Mouse (Mus musculus) forebrain, embryonic 14.5 days (tissue): Measurements from ENCODE around the gene Aldh3b1. TPM values are rescaled to one million over a fixed set of nuclear protein-coding genes. Genes with fewer than 3 reads are reported as not detected.
"Not testable (repeated sequence)": the region's sequence is repeated elsewhere in the genome, so short reads cannot be mapped to it uniquely, and the experiment has no call there.

ENCODE experiments used
- ATAC-seq: fragments of 200-750 bp; cut with Nextera tagmentation; 2 replicates; pipeline ENCODE4 v1.8.0; 2017; ENCODE audit warnings: mild to moderate bottlenecking, moderate library complexity
- DNase-seq: peaks from one replicate; pipeline ENCODE4 v3.0.0-alpha.2; 2015; ENCODE audit warnings: low spot score
- H3K27ac ChIP-seq: fragments of 300-500 bp; sonication (generic); 2 replicates; pipeline ENCODE4 v1.5.1; 2014; ENCODE audit warnings: low read depth, mild to moderate bottlenecking, control low read depth, low read length, moderate library complexity
- H3K27me3 ChIP-seq: fragments of 300-500 bp; sonication (generic); replicated peaks from 2 replicates; pipeline ENCODE4 v1.6.1; 2014; ENCODE audit warnings: low read length, control low read depth, mixed read lengths; ENCODE audit not compliant: control insufficient read depth, insufficient read depth
- H3K36me3 ChIP-seq: fragments of 300-500 bp; sonication (generic); 2 replicates; pipeline ENCODE4 v1.6.1; 2014; ENCODE audit warnings: low read length, control low read depth; ENCODE audit not compliant: control insufficient read depth, insufficient read depth
- H3K4me1 ChIP-seq: fragments of 300-500 bp; sonication (generic); 2 replicates; pipeline ENCODE4 v1.6.1; 2014; ENCODE audit warnings: antibody characterized with exemption, low read length, control low read depth; ENCODE audit not compliant: control insufficient read depth, insufficient read depth
- H3K4me2 ChIP-seq: fragments of 300-500 bp; sonication (generic); 2 replicates; pipeline ENCODE4 v1.6.1; 2014; ENCODE audit warnings: mild to moderate bottlenecking, control low read depth, low read length
- H3K4me3 ChIP-seq: fragments of 300-500 bp; sonication (generic); 2 replicates; pipeline ENCODE4 v1.5.1; 2014; ENCODE audit warnings: low read depth, low read length, control low read depth
- H3K9ac ChIP-seq: fragments of 300-500 bp; sonication (generic); 2 replicates; pipeline ENCODE4 v1.6.1; 2014; ENCODE audit warnings: mild to moderate bottlenecking, low read length, control low read depth, moderate library complexity
- H3K9me3 ChIP-seq: fragments of 300-500 bp; sonication (generic); replicated peaks from 2 replicates; pipeline ENCODE4 v1.6.1; 2016; ENCODE audit warnings: low read length, control low read depth, mixed read lengths; ENCODE audit not compliant: control insufficient read depth
- WGBS: fragments of 180-500 bp; shearing (Covaris S2); extraction: QIAGEN DNeasy Blood & Tissue Kit; methylation state at CpG from one replicate; pipeline ENCODE4 v1.1.7; 2014; 5-methylcytosine and 5-hydroxymethylcytosine counted together
- polyA plus RNA-seq: library from polyadenylated mRNA; unstranded; fragments of >200 nt; fragmentation: Nextera tagmentation; extraction: Ambion mirVana; gene quantifications from 2 replicates; pipeline ENCODE4 v1.2.1, GENCODE M21; 2014

Aldh3b1 gene
- polyA plus RNA-seq, 1 experiment from 2014 or later: 2.0 TPM

DNA sequence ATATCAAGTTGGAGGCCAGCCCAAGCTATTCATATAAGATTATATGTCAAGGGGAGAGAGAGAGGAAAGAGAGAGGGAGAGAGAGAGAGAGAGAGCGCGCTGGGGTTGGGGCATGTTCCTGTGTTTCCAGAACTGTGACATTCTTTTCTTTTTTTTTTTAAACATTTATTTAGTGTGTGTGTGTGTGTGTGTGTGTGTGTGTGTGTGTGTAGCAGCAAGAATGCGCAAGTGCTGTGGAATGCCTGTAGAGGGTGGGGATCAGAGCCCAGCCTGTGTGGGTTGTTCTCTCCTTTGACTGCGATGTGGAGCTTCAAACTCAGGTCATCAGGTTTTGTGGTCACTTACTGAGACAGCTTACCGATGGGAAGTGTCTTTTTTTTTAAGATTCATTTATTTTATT, 30.6 kb upstream of the Aldh3b1 start:
- Histone ChIP-seq H3K4me3 (no peak overlapping the region), H3K27ac (no peak overlapping the region), H3K27me3 (no peaks in the 10 kb centered on the region), H3K4me2 (no peak overlapping the region), H3K9ac (no peak overlapping the region), H3K9me3 (no peaks in the 10 kb centered on the region), H3K36me3 (no peaks in the 10 kb centered on the region), H3K4me1 (no peaks in the 10 kb centered on the region)
- DNase-seq: no peak
- 78% methylated on average over 5 of the region's 5 CpGs for WGBS
- ATAC-seq: no peak

DNA sequence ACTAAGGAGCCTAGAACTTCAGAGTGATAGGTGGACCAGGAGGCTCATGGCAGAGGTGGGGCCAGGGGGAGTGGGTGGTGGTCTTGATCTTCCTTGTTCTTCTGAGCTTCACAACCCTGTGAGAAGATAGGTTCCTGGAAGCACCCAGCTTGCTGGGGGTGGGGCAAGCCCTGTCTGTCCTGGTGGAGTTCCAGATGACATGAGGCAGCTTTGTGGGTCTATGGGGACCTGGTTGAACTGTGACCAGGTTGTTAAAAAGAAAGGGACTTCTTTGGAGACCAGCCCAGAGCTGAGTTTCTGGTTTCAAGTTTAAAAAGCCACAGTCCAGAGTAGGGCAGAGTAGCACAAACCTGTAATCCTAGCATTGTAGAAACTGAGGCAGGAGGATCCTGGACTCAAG, 29.4 kb upstream of the Aldh3b1 start:
- no peak overlapping the region for H3K27ac ChIP-seq
- no peaks in the 10 kb centered on the region for H3K4me1 ChIP-seq
- no peak overlapping the region for H3K4me2 ChIP-seq
- DNase-seq (no peak), ATAC-seq (no peak)
- H3K4me3 ChIP-seq: no peak overlapping the region
- H3K9ac ChIP-seq: no peak overlapping the region
- H3K27me3 ChIP-seq: no peaks in the 10 kb centered on the region
- H3K9me3 ChIP-seq: no peaks in the 10 kb centered on the region
- H3K36me3 ChIP-seq: no peaks in the 10 kb centered on the region

DNA sequence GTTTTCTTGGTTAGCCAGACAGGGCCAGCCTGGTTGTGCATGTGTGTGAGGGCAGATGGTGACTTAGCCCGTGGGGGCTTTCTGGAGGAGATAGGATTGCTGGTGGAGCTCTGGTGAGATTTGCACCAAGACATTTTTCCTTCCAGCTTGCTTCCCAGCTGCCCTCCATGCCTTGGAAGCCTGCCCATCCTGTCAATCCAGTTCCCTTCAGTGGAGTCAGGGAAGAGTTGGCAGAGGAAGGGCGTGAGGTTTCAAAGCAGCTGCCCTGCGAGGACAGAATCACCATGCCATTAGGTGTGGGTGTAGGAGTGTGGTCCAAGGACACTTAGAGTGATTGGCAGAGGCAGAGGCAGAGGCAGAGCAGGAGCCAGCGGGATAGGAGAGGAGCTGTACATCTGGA, 28.9 kb upstream of the Aldh3b1 start, which contains the start of gene Aldh3b3:
Gene Aldh3b3, plus strand, starts transcription at position 176 of the 400 bp plus-strand sequence.
- ATAC-seq (no peak), DNase-seq (peak; percentile 46)
- 63% methylated on average over 4 of the region's 4 CpGs for WGBS
- H3K27me3 ChIP-seq: no peaks in the 10 kb centered on the region
- no peak within 1 kb of the TSS for H3K27ac ChIP-seq
- H3K9me3 ChIP-seq: no peaks in the 10 kb centered on the region
- H3K4me1 ChIP-seq: no peaks in the 10 kb centered on the region
- H3K4me3 ChIP-seq: no peak within 1 kb of the TSS
- no peaks in the 10 kb centered on the region for H3K36me3 ChIP-seq
- H3K9ac ChIP-seq: no peak within 1 kb of the TSS
- H3K4me2 ChIP-seq: no peak within 1 kb of the TSS

DNA sequence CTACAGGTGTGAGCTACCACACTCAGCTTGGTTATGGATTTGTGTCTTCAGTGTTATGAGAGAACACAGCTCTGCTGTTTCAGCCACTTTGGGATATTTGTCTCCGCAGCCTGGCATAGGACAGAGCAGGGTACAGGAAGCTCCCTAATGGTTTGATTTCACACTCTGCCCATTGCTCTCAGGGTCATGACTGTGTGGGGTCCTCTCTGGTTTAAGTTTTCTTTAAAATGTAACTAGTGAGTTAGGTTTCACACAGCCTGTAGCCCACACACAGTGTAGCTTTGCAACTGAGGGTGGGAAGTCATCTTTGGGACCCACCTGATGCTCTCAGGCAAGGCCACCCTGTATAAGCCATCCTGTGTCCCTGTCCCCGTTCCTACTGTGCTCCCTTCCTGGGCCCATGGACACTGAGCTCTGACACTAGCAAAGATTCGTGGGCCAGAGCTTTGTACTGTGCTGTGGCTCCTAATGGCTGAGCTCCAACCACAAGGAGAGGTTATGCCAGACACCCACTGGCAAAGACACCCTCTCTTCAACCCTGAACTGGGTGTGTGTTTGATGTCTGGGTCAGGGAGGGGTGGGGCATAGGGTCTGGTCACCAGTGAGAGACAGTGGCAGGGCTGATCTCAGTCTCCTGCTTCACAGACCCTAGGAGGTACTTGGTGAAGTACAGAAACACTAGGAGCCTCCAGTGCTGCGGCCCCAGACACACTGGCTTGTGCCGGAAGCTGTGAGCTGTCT, 27.9 kb upstream of the Aldh3b1 start:
- H3K27ac ChIP-seq, H3K4me2 ChIP-seq, H3K9ac ChIP-seq, H3K9me3 ChIP-seq, H3K36me3 ChIP-seq, H3K4me1 ChIP-seq, H3K4me3 ChIP-seq, ATAC-seq, H3K27me3 ChIP-seq, DNase-seq: not testable (repeated sequence)
- WGBS: 81% methylated on average over 5 of the region's 5 CpGs

DNA sequence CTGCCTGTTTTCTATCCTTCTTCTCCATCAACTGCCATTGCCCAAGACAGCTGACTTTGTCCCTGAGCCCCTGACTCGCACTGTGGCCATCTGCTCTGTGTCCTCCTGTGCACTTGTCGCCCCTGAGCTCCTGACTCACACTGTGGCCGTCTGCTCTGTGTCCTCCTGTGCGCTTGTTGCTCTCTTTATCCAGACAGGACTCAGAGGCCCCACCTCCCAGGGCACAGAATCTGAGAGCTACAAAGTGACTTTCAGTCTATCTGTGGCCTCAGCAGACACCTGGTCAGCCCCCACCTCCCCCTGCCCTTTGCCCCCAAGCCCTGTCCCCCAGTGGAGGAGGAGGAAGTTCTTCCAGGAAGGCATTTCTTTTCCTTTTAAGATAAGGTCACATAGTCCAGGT, 26.2 kb upstream of the Aldh3b1 start:
- H3K27ac ChIP-seq: no peak overlapping the region
- ATAC-seq (no peak), DNase-seq (no peak)
- H3K9me3 ChIP-seq: no peaks in the 10 kb centered on the region
- no peaks in the 10 kb centered on the region for H3K27me3 ChIP-seq
- no peaks in the 10 kb centered on the region for H3K4me1 ChIP-seq
- H3K4me3 ChIP-seq: no peak overlapping the region
- WGBS: 72% methylated on average over 4 of the region's 4 CpGs
- H3K9ac ChIP-seq: no peak overlapping the region
- no peak overlapping the region for H3K4me2 ChIP-seq
- H3K36me3 ChIP-seq: no peaks in the 10 kb centered on the region

DNA sequence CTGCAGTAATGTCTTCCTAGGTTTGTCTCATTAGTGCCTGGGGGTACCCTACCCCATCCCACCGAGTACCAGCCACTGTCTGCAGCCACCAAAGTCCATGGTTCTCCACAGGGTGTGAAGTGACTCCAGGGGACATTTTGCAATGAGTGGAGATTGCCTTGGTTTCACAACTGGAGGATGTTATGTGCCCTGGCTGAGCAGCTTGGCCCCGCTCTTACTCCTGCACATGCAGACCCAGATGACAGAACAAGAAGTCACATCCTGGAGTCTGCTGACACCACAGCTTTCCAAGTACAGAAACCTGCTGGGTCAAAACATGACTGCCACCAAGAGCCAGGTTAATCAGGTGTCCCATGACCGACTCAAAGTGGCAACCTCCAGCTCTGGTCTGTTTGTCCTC, 25.4 kb upstream of the Aldh3b1 start:
- 73% methylated on average over 3 of the region's 3 CpGs for WGBS
- DNase-seq (no peak), ATAC-seq (no peak)
- Histone ChIP-seq H3K9ac (no peak overlapping the region), H3K4me2 (no peak overlapping the region), H3K27ac (no peak overlapping the region), H3K4me1 (no peaks in the 10 kb centered on the region), H3K36me3 (no peaks in the 10 kb centered on the region), H3K27me3 (no peaks in the 10 kb centered on the region), H3K4me3 (no peak overlapping the region), H3K9me3 (no peaks in the 10 kb centered on the region)

DNA sequence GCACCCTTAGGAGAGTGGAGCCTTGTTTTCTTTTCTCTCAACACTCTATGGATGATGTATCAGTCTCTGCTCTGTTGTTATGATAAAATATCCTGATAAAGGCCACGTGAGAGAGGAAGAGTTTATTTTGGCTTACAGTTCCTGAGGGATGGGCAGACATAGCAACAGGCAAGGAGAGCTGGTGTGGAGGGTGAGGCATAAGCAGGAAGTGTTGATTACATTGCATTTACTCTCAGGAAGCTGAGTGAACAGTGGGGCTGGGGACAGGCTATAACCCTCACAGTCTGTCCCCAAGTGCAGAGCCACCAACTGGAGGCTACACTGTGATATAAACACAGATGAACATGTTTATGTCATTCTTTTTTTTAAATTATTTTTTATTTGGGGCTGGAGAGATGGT, 22.5 kb upstream of the Aldh3b1 start:
- Histone ChIP-seq H3K27me3 (no peaks in the 10 kb centered on the region), H3K27ac (no peak overlapping the region), H3K9ac (no peak overlapping the region), H3K4me1 (no peaks in the 10 kb centered on the region), H3K9me3 (no peaks in the 10 kb centered on the region), H3K36me3 (no peaks in the 10 kb centered on the region), H3K4me2 (no peak overlapping the region), H3K4me3 (no peak overlapping the region)
- ATAC-seq: no peak
- no peak for DNase-seq
- WGBS: 61% methylated on average over 1 of the region's 1 CpGs

DNA sequence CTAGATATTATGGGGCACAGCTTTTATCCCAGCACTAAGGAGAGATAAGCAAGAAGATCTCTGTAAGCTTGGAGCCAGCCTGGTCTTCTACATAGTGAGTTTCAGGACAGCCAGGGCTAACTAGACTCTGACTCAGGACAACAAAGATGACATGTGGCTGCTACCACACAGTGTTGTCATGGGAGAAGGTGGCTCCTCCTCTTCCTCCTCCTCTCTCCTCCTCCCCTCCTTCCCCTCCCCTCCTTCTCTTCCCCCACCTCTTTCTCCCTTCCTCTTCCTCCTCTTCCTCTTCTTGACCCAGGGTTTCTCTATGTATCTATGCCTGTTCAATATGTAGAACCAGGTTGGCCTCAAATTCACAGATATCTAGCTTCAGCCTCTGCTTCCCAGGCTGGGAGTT, 21.9 kb upstream of the Aldh3b1 start:
- H3K27me3 ChIP-seq: no peaks in the 10 kb centered on the region
- ATAC-seq (no peak), DNase-seq (no peak)
- no peaks in the 10 kb centered on the region for H3K4me1 ChIP-seq
- no peak overlapping the region for H3K27ac ChIP-seq
- H3K4me3 ChIP-seq: no peak overlapping the region
- H3K36me3 ChIP-seq: no peaks in the 10 kb centered on the region
- H3K4me2 ChIP-seq: no peak overlapping the region
- H3K9me3 ChIP-seq: no peaks in the 10 kb centered on the region
- no peak overlapping the region for H3K9ac ChIP-seq

DNA sequence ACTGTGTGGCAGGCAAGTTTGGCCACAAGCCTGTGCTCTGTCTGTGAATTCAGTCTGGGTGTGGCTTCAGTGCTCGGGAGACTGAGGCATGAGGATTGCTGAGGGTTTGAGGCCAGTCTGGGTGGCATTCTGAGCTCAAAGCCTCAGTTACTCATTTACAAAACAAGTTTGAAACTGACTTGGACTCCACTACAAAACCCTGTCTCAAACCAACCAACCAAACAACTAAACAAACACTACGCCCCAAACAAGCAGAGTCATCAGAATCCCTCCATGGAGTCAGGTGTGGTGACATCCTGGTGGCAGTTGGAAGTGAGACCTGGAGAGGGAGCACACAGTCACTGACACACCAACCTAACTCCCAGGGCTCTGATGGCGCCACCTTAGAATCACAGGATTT, 20.7 kb upstream of the Aldh3b1 start:
- ATAC-seq: no peak
- H3K27ac ChIP-seq: no peak overlapping the region
- 74% methylated on average over 3 of the region's 3 CpGs for WGBS
- H3K4me2 ChIP-seq: no peak overlapping the region
- H3K9ac ChIP-seq: no peak overlapping the region
- no peaks in the 10 kb centered on the region for H3K27me3 ChIP-seq
- no peak overlapping the region for H3K4me3 ChIP-seq
- DNase-seq: no peak
- no peaks in the 10 kb centered on the region for H3K36me3 ChIP-seq
- H3K9me3 ChIP-seq: no peaks in the 10 kb centered on the region
- no peaks in the 10 kb centered on the region for H3K4me1 ChIP-seq
